Mouse (Mus musculus) left cerebral cortex, postnatal 10 days (tissue): ENCODE data around the gene Cmya5. TPM values are rescaled to one million over a fixed set of nuclear protein-coding genes. Genes with fewer than 3 reads are reported as not detected.
"Not testable (repeated sequence)": the region's sequence is repeated elsewhere in the genome, so short reads cannot be mapped to it uniquely, and the experiment has no call there.

ENCODE experiments used
- DNase-seq, 2 experiments: peaks; one replicate each; pipeline ENCODE4 v3.0.0; 2021 to 2022; ENCODE audit warnings: low spot score in 2 of 2, mixed read lengths in 1 of 2; ENCODE audit errors: extremely low spot score in 1 of 2
- intact Hi-C: fragments of 180-260 bp; cut with DNase I; formaldehyde crosslinking; loops from one replicate; pipeline ENCODE4 v1.15.1; 2025
- total RNA-seq, 2 experiments: library from RNA; stranded (reverse); gene quantifications; 2 replicates each; pipeline ENCODE4 v1.2.3; 2021

Cmya5 gene
- total RNA-seq, 2 experiments from 2014 or later: 1.4 to 2.0 TPM

GRCm38 (mm10) chr13:93128961-93129360 lies 15.6 kb downstream of the Cmya5 start:
- intact Hi-C loops: no loop called here
- no peak for DNase-seq

GRCm38 (mm10) chr13:93128111-93128860 lies 16.2 kb downstream of the Cmya5 start:
- DNase-seq: no peak
- intact Hi-C loops: no loop called here

GRCm38 (mm10) chr13:93122321-93122720 lies 22.2 kb downstream of the Cmya5 start:
- DNase-seq: no peak
- intact Hi-C loops: no loop called here

GRCm38 (mm10) chr13:93117241-93117640 lies 27.3 kb downstream of the Cmya5 start:
- no peak for DNase-seq
- intact Hi-C loops: no loop called here

- no peak for DNase-seq
- intact Hi-C loops: no loop called here
Observed at GRCm38 (mm10) chr13:93102340-93103090, 42.0 kb downstream of the Cmya5 start.

- no peak for DNase-seq
- intact Hi-C loops: loop anchor here (10.0 kb wide), 1 partner anchor 206 kb away; no protein-coding TSS in a partner anchor
Observed at GRCm38 (mm10) chr13:93098596-93098995, 45.9 kb downstream of the Cmya5 start.

DNA sequence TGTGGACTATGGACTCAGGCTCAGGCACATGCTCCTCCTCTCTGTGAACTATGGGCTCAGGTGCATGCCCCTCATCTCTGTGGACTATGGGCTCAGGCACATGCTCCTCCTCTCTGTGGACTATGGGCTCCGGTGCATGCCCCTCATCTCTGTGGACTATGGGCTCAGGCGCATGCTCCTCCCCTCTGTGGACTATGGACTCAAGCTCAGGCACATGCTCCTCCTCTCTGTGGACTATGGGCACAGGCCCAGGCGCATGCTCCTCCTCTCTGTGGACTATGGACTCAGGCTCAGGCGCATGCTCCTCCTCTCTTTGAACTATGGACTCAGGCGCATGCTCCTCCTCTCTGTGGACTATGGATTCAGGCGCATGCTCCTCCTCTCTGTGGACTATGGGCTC lies 47.9 kb downstream of the Cmya5 start:
- intact Hi-C loops: loop anchor here (10.0 kb wide), 1 partner anchor 208 kb away; no protein-coding TSS in a partner anchor

GRCm38 (mm10) chr13:93095097-93095791 lies 49.3 kb downstream of the Cmya5 start:
- intact Hi-C loops: loop anchor here (10.0 kb wide), 1 partner anchor 210 kb away; no protein-coding TSS in a partner anchor
- no peak for DNase-seq

More for the DNA sequence above, 47.9 kb downstream of the Cmya5 start:
- no peak for DNase-seq

DNA sequence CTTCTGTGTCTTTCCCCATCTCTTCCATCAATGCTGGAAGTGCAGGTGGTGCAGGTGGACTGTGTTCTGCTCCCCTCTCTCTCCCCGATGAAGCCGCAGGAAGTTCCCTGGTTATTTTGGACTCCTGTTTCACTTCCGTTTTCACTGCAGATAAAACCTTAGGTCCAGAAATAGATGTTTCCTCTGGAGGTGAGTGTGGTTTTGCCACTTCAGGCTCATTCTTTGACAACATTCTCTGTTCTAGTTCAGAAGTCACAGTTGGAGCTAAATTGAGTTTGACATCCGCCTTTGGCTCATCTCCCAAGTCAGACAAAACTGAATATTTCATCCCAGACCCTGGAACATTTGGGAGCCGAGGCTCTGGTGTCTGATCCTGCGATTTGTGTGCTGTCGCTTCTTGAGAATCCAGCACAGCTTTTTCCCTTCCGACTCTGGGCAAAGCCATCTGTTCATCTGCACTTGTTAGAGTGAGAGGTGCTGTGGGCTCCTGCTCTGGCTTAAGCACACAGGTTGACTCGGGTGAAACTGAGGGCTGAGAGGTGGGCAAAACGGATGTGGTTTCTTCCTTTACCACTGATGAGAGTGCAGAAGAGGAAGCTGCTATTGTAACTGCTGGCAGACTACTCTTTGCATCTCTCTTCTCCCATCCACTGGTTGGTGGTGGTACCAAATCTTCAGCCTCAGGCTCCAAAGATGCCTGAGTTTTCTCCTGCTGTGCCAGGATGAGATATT lies 50.2 kb downstream of the Cmya5 start:
- intact Hi-C loops: loop anchor here (10.0 kb wide), 1 partner anchor 210 kb away; no protein-coding TSS in a partner anchor
- no peak for DNase-seq

DNA sequence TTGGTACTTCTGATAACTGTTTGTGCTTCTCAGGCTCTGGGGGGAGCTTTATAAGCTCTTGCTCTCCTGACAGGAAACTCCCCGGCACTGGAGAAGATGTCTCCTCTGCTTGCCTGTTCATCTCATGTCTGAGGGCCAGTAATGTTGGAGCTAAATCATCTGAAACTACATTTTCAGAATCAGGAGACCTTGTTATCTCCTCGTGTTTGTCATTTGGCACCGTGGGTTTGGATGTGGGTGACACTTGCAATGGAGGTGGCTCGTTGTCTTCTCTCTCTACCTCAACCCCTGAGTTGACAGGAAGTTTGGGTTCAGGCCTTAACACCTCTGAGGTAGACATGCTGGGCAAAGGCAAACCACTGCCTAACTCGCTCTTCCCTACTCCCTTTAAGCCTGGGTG lies 50.8 kb downstream of the Cmya5 start:
- no peak for DNase-seq
- intact Hi-C loops: loop anchor here (10.0 kb wide), 1 partner anchor 211 kb away; no protein-coding TSS in a partner anchor

DNA sequence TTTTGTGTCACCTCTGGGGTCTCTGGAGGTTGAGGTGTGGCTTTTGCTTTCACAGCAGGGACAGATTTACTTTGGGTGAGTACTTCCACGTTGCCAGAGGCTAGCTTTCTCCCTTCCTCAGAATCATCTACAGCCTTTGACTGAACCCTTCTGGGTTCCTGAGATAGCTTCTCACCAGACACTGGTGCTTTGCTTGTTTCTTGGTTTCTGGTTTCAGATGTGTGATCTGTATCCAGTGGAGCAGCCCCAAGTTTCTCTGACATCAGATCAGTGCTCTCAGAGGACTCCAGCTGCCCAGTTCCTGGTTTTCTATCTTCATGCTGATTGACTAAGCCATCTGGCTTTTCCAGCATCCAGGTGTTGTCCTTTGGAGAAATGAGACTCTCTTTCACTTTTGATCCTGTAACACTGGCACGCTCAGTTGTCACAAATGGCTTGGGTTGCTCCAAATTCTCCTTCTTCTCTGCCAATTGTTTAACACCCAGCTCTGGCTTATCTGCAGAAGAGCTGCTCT lies 51.6 kb downstream of the Cmya5 start:
- intact Hi-C loops: loop anchor here (10.0 kb wide), 1 partner anchor 212 kb away; no protein-coding TSS in a partner anchor
- DNase-seq: no peak

DNA sequence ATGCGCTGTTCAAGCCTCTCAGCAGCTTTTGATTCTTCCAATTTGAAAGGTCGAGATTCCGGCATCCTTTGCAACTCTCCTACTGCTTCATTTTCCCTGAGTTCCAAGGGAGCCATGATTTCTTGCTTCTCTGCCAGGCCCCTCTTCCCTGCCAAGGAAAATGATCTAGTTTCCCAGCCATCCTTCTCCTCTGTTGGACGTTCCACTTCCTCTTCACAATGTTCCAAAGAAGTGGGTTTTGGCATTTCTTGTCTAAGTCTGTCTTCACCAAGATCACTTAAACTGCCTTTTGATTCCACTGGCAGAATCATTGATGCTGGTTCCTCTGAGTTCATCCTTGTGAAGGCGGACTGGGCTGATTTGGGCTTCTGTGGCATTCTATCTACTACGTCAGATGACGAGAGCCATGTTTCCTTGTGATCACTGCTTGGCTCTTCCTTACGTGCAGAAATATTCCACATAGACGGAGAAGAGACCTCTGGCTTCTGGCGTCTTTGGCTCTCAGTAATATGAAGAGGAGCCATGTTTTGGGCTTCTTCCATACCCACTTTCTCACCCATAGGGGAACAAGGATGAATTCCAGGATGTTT lies 52.6 kb downstream of the Cmya5 start:
- DNase-seq: peak in 1 of 2 experiments; percentile 49
- intact Hi-C loops: loop anchor here (10.0 kb wide), 1 partner anchor 213 kb away; no protein-coding TSS in a partner anchor

DNA sequence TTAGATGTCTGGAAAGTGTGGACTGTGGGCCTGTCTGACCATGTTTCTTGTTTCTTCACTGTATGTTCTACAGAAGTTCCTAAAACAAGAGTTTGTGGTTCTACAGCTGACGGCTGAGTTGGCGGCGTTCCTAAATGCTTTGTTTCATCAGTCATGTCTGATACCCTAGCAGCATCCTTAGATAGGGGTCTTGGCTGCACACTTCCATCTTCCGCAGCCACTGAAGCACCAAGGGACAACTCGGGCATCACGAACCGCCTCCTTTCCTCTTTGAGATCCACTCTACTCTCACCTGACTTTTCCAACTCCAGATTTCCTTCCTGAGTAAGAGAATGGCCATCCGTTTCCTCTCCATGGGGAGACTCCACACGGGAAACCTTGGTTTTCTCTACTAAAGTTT lies 53.3 kb downstream of the Cmya5 start:
- no peak for DNase-seq
- intact Hi-C loops: loop anchor here (10.0 kb wide), 1 partner anchor 214 kb away; no protein-coding TSS in a partner anchor

GRCm38 (mm10) chr13:93089481-93089880 lies 55.0 kb downstream of the Cmya5 start:
- DNase-seq: peak in 1 of 2 experiments; percentile 63
- intact Hi-C loops: no loop called here

- intact Hi-C loops: no loop called here
- no peak for DNase-seq
Observed at GRCm38 (mm10) chr13:93085711-93086110, 58.8 kb downstream of the Cmya5 start.

DNA sequence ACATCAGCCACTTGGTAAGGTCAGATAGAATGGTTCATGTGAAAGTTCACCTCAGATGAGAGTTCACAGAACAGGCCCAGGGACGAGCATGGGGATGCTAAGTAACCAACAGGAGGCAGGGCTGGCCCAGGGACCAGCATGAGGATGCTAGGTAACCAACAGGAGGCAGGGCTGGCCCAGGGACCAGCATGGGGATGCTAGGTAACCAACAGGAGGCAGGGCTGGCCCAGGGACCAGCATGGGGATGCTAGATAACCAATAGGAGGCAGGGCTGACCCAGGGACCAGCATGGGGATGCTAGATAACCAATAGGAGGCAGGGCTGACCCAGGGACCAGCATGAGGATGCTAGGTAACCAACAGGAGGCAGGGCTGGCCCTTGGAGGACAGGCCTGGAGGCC lies 62.2 kb downstream of the Cmya5 start:
- intact Hi-C loops, DNase-seq: not testable (repeated sequence)

- no peak for DNase-seq
- intact Hi-C loops: no loop called here
Observed at GRCm38 (mm10) chr13:93080859-93081258, 63.7 kb downstream of the Cmya5 start.

DNA sequence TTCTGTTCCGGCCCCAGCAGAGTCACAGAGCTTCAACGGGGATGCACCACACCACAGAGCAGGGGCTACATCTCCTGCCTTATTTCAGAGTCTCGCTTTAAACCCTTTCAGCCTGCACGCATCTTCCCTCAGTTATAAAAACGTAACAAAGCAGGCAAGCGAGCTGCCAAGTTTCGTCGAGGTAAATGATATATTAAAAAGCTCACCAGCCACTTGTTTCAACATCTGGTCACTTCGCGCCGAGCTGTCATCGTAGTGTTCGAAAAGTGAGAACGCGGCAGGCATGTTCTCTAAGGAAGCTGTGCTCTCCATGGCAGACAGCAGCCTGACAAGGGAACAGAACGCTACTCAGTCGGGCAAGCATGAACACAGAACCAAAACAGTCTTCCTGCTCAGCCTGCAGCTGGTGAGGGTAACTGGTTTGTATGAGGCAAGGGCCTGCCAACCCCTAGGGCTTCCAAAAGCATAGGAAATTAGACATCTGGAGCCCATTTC lies 70.3 kb downstream of the Cmya5 start:
- intact Hi-C loops: no loop called here
- DNase-seq: no peak
